Comparison of ENCODE assay signal across 19 mouse cellular contexts in the genomic region with DNA sequence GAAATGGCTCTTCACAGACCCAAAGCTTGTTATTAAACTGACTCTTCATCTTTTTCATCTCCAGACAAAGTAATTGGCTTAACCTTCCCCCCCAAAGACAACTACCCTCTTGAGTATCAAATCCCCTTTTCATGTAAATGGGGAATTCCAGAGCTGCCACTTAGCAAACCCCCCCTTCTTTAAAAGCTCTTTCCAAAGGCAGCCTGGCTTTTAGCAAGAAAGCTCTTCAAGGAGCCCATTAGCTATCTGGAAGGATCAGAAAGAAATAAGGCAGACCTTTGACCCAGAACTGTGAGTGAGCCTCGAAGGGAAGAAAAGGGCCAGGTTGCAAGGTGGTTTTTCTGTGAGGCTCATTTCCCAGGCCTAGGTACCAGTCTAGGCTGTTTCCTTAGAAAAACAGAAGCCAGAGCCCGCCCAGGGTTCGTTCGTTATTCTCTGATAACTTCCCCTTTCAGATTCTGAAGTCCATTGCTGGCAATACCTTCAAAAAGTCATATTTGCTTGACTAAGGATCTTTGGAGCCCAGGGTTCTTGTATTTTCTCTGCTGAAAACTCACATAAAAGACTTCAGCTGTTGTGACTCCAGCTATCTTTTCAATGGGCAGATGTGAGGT.
DNase-seq lines count a peak whose midpoint lies in the region; ATAC-seq and TF ChIP-seq lines count a peak whose summit lies in the region.
"Had no signal": no experiment of that assay in that cellular context is flagged by ENCODE, and none has a peak within 500 bp of the region (broad histone marks: within the 10 kb centered on the region; RNA-seq: fewer than 3 reads in every experiment).

No protein-coding gene starts in this region.

- H3K4me2 ChIP-seq in hindbrain, postnatal 0 days (ENCODE audit: low read depth, low read length): no peak overlapping the region
- H3K4me2 ChIP-seq: forebrain, embryonic 13.5 days; heart, embryonic 15.5 days; midbrain, embryonic 15.5 days; stomach, embryonic 15.5 days had no signal

- H3K9ac ChIP-seq in hindbrain, postnatal 0 days (replicated peaks; ENCODE audit: low read length): no peak overlapping the region
- H3K9ac ChIP-seq: forebrain, embryonic 13.5 days; heart, embryonic 15.5 days; midbrain, embryonic 15.5 days; stomach, embryonic 15.5 days had no signal

- 56% methylated on average over 4 of the region's 4 CpGs for WGBS in hindbrain, embryonic 10.5 days
- WGBS in hindbrain, postnatal 0 days: 65% methylated on average over 4 of the region's 4 CpGs

- no peak for ATAC-seq in hindbrain, postnatal 0 days
- ATAC-seq: inflammation-experienced regulatory T-cells, adult 6 months; midbrain, embryonic 15.5 days had no signal

- no peaks in the 10 kb centered on the region for H3K9me3 ChIP-seq in hindbrain, embryonic 10.5 days
- H3K9me3 ChIP-seq in hindbrain, postnatal 0 days (ENCODE audit: low read length): no peaks in the 10 kb centered on the region
- H3K9me3 ChIP-seq: forebrain, embryonic 13.5 days; heart, embryonic 15.5 days; midbrain, embryonic 15.5 days; stomach, embryonic 15.5 days had no signal

- H3K36me3 ChIP-seq in hindbrain, embryonic 10.5 days: no peaks in the 10 kb centered on the region
- H3K36me3 ChIP-seq in hindbrain, postnatal 0 days (ENCODE audit: insufficient read depth, low read length): no peaks in the 10 kb centered on the region
- H3K36me3 ChIP-seq: G1E; heart, embryonic 15.5 days; midbrain, embryonic 15.5 days; stomach, embryonic 15.5 days had no signal

- TF ChIP-seq CTCF in hindbrain, postnatal 0 days (IDR thresholded peaks at IDR 0.05; ENCODE audit: low read depth): no peak

- DNase-seq in hindbrain, embryonic 10.5 days (ENCODE audit: low spot score): no peak
- no peak for DNase-seq in hindbrain, postnatal 0 days (ENCODE audit: low spot score)
- DNase-seq in thymus, postnatal 25 days: peak; percentile 15
- no peak for DNase-seq in thymus, postnatal 0 days (ENCODE audit: low spot score)
- peak; percentile 23 for DNase-seq in forelimb bud, embryonic 11.5 days (ENCODE audit: low read depth, low spot score)
- DNase-seq in adrenal gland, adult (ENCODE audit: inconsistent age in 2 of 2, low spot score in 1 of 2): no peak
- no peak for DNase-seq in cerebellum, adult 18-20 months
- DNase-seq: cerebellum, adult 11-12 months; kidney, adult 8-10 months; kidney, postnatal 25 days; layer of hippocampus, adult 9-11 months; retina, postnatal 1 day; right cerebral cortex, postnatal 4 days had no signal

- H3K27me3 ChIP-seq in hindbrain, embryonic 10.5 days (ENCODE audit: insufficient read depth, poor library complexity, severe bottlenecking): no peaks in the 10 kb centered on the region; the same call in 1 of the 2 replicates
- no peaks in the 10 kb centered on the region for H3K27me3 ChIP-seq in hindbrain, postnatal 0 days (ENCODE audit: insufficient read depth, low read length)
- H3K27me3 ChIP-seq: forebrain, embryonic 13.5 days; heart, embryonic 15.5 days; midbrain, embryonic 15.5 days; stomach, embryonic 15.5 days had no signal

- H3K4me3 ChIP-seq in hindbrain, embryonic 10.5 days: no peak overlapping the region
- no peak overlapping the region for H3K4me3 ChIP-seq in hindbrain, postnatal 0 days (ENCODE audit: low read length)
- H3K4me3 ChIP-seq: forebrain, embryonic 13.5 days; heart, embryonic 15.5 days; midbrain, embryonic 15.5 days; stomach, embryonic 15.5 days had no signal

- H3K4me1 ChIP-seq in hindbrain, embryonic 10.5 days (replicated peaks): peaks cover 18% of the 10 kb centered on the region
- H3K4me1 ChIP-seq in hindbrain, postnatal 0 days (ENCODE audit: insufficient read depth, low read length): no peaks in the 10 kb centered on the region
- H3K4me1 ChIP-seq: heart, embryonic 15.5 days; midbrain, embryonic 15.5 days; stomach, embryonic 15.5 days had no signal

- H3K27ac ChIP-seq in hindbrain, embryonic 10.5 days: 0 out of 2 replicates have a peak overlapping the region, but pooled peaks have one; percentile 16
- H3K27ac ChIP-seq in hindbrain, postnatal 0 days: no peak overlapping the region
- H3K27ac ChIP-seq: forebrain, embryonic 13.5 days; heart, embryonic 15.5 days; midbrain, embryonic 15.5 days; stomach, embryonic 15.5 days had no signal

Comparison
In these comparisons a context has a peak if more than half of its experiments do, and no peak if none do; other contexts are left out.
1. DNase-seq: peak in thymus, postnatal 25 days (single experiment) and forelimb bud, embryonic 11.5 days (single experiment); none in hindbrain, embryonic 10.5 days (single experiment), hindbrain, postnatal 0 days (single experiment), thymus, postnatal 0 days (single experiment), adrenal gland, adult (0 of 2) and cerebellum, adult 18-20 months (0 of 2).